Mouse (Mus musculus): ENCODE results near the gene Tbata. TPM values are rescaled to one million over a fixed set of nuclear protein-coding genes. Genes with fewer than 3 reads are reported as not detected.

Gene Tbata
- polyA plus RNA-seq, 1 experiment from 2014 or later: not detected

GRCm38 (mm10) chr10:61232858-61233567 is 61.3 kb downstream of the Tbata start:
- WGBS: 29% methylated on average over 7 of the region's 7 CpGs
- peak; percentile 12 for DNase-seq
- no peak for ATAC-seq (ENCODE audit: low FRiP score, low TSS enrichment)

GRCm38 (mm10) chr10:61234319-61234718 is 62.6 kb downstream of the Tbata start:
- 81% methylated on average over 4 of the region's 4 CpGs for WGBS

More at GRCm38 (mm10) chr10:61232858-61233567, 61.3 kb downstream of the Tbata start:
- Histone ChIP-seq H3K9ac (replicated peaks; ENCODE audit: low read length) (no peak overlapping the region), H3K4me1 (ENCODE audit: control insufficient read depth, insufficient read depth, low read length) (no peaks in the 10 kb centered on the region), H3K4me2 (ENCODE audit: low read length) (no peak overlapping the region), H3K27me3 (ENCODE audit: control insufficient read depth, insufficient read depth, low read length) (no peaks in the 10 kb centered on the region), H3K27ac (replicated peaks; ENCODE audit: low read depth, low read length) (no peak overlapping the region), H3K9me3 (ENCODE audit: control insufficient read depth, low read length) (no peaks in the 10 kb centered on the region), H3K36me3 (ENCODE audit: control insufficient read depth, insufficient read depth, low read length) (no peaks in the 10 kb centered on the region), H3K4me3 (replicated peaks; ENCODE audit: low read depth, low read length) (no peak overlapping the region)

GRCm38 (mm10) chr10:61235677-61236267 is 64.0 kb downstream of the Tbata start:
- ATAC-seq (ENCODE audit: low FRiP score, low TSS enrichment) (no peak), DNase-seq (no peak)
- no peak overlapping the region for H3K4me3 ChIP-seq (replicated peaks; ENCODE audit: low read depth, low read length)
- H3K4me2 ChIP-seq (ENCODE audit: low read length): no peak overlapping the region
- no peaks in the 10 kb centered on the region for H3K9me3 ChIP-seq (ENCODE audit: control insufficient read depth, low read length)
- no peaks in the 10 kb centered on the region for H3K36me3 ChIP-seq (ENCODE audit: control insufficient read depth, insufficient read depth, low read length)
- WGBS: 91% methylated on average over 6 of the region's 6 CpGs
- no peaks in the 10 kb centered on the region for H3K27me3 ChIP-seq (ENCODE audit: control insufficient read depth, insufficient read depth, low read length)
- H3K9ac ChIP-seq (replicated peaks; ENCODE audit: low read length): no peak overlapping the region
- H3K27ac ChIP-seq (replicated peaks; ENCODE audit: low read depth, low read length): no peak overlapping the region
- no peaks in the 10 kb centered on the region for H3K4me1 ChIP-seq (ENCODE audit: control insufficient read depth, insufficient read depth, low read length)

More at GRCm38 (mm10) chr10:61234319-61234718, 62.6 kb downstream of the Tbata start:
- H3K27ac ChIP-seq (replicated peaks; ENCODE audit: low read depth, low read length): no peak overlapping the region
- ATAC-seq (ENCODE audit: low FRiP score, low TSS enrichment) (no peak), DNase-seq (no peak)
- H3K4me1 ChIP-seq (ENCODE audit: control insufficient read depth, insufficient read depth, low read length): no peaks in the 10 kb centered on the region
- H3K9me3 ChIP-seq (ENCODE audit: control insufficient read depth, low read length): no peaks in the 10 kb centered on the region
- H3K9ac ChIP-seq (replicated peaks; ENCODE audit: low read length): no peak overlapping the region
- H3K27me3 ChIP-seq (ENCODE audit: control insufficient read depth, insufficient read depth, low read length): no peaks in the 10 kb centered on the region
- H3K36me3 ChIP-seq (ENCODE audit: control insufficient read depth, insufficient read depth, low read length): no peaks in the 10 kb centered on the region
- H3K4me3 ChIP-seq (replicated peaks; ENCODE audit: low read depth, low read length): no peak overlapping the region
- H3K4me2 ChIP-seq (ENCODE audit: low read length): no peak overlapping the region

GRCm38 (mm10) chr10:61236683-61237390 is 65.1 kb downstream of the Tbata start:
- H3K4me2 ChIP-seq (ENCODE audit: low read length): no peak overlapping the region
- WGBS: 69% methylated on average over 4 of the region's 4 CpGs
- H3K9me3 ChIP-seq (ENCODE audit: control insufficient read depth, low read length): no peaks in the 10 kb centered on the region
- H3K4me1 ChIP-seq (ENCODE audit: control insufficient read depth, insufficient read depth, low read length): no peaks in the 10 kb centered on the region
- H3K4me3 ChIP-seq (replicated peaks; ENCODE audit: low read depth, low read length): no peak overlapping the region
- no peak overlapping the region for H3K9ac ChIP-seq (replicated peaks; ENCODE audit: low read length)
- H3K27ac ChIP-seq (replicated peaks; ENCODE audit: low read depth, low read length): no peak overlapping the region
- DNase-seq (no peak), ATAC-seq (ENCODE audit: low FRiP score, low TSS enrichment) (no peak)
- no peaks in the 10 kb centered on the region for H3K27me3 ChIP-seq (ENCODE audit: control insufficient read depth, insufficient read depth, low read length)
- no peaks in the 10 kb centered on the region for H3K36me3 ChIP-seq (ENCODE audit: control insufficient read depth, insufficient read depth, low read length)

- WGBS: 77% methylated on average over 6 of the region's 6 CpGs
- no peak overlapping the region for H3K27ac ChIP-seq (replicated peaks; ENCODE audit: low read depth, low read length)
Measured at GRCm38 (mm10) chr10:61237391-61237785, 65.6 kb downstream of the Tbata start.

More at GRCm38 (mm10) chr10:61237391-61237785, 65.6 kb downstream of the Tbata start:
- H3K4me1 ChIP-seq (ENCODE audit: control insufficient read depth, insufficient read depth, low read length): no peaks in the 10 kb centered on the region
- DNase-seq: no peak
- no peak overlapping the region for H3K4me2 ChIP-seq (ENCODE audit: low read length)
- H3K4me3 ChIP-seq (replicated peaks; ENCODE audit: low read depth, low read length): no peak overlapping the region
- H3K27me3 ChIP-seq (ENCODE audit: control insufficient read depth, insufficient read depth, low read length): no peaks in the 10 kb centered on the region
- no peaks in the 10 kb centered on the region for H3K9me3 ChIP-seq (ENCODE audit: control insufficient read depth, low read length)
- H3K9ac ChIP-seq (replicated peaks; ENCODE audit: low read length): no peak overlapping the region
- no peaks in the 10 kb centered on the region for H3K36me3 ChIP-seq (ENCODE audit: control insufficient read depth, insufficient read depth, low read length)
- no peak for ATAC-seq (ENCODE audit: low FRiP score, low TSS enrichment)

Small RNA genes within 50 kb of the gene (microRNA-seq; reads per million reads assigned to microRNA genes)
- not detected for gene Gm44308

Other genes with a start within 250 kb of the Tbata start
- gene Pcbd1, start 82.6 kb upstream of the Tbata start, polyA plus RNA-seq (2014; fragmentation: Nextera tagmentation; extraction: Ambion mirVana): 39.8 and 52.0 TPM in 2 replicates
- gene Sgpl1, start 24.3 kb upstream of the Tbata start, polyA plus RNA-seq (2014; fragmentation: Nextera tagmentation; extraction: Ambion mirVana): 45.3 and 64.5 TPM in 2 replicates
- 0.15 and 0.22 TPM in 2 replicates for gene Adamts14, start 101.5 kb downstream of the Tbata start, polyA plus RNA-seq (2014; fragmentation: Nextera tagmentation; extraction: Ambion mirVana)
- gene Prf1, start 125.9 kb downstream of the Tbata start, polyA plus RNA-seq (2014; fragmentation: Nextera tagmentation; extraction: Ambion mirVana): not detected in 2 replicates
- gene Pald1, start 211.6 kb downstream of the Tbata start, polyA plus RNA-seq (2014; fragmentation: Nextera tagmentation; extraction: Ambion mirVana): 16.5 and 18.7 TPM in 2 replicates
- gene Nodal, start 246.0 kb downstream of the Tbata start, polyA plus RNA-seq (2014; fragmentation: Nextera tagmentation; extraction: Ambion mirVana): not detected in 2 replicates

Measured in midbrain, embryonic 14.5 days (tissue).